Mouse (Mus musculus) subcutaneous adipose tissue, adult 2 months (tissue): ENCODE data around the gene Usp15. TPM values are rescaled to one million over a fixed set of nuclear protein-coding genes. Genes with fewer than 3 reads are reported as not detected.

Experiments used
- polyA plus RNA-seq: library from polyadenylated mRNA; depleted of rRNA; stranded (reverse); fragments of >200 nt; gene quantifications from 2 replicates; pipeline ENCODE4 v1.2.3, GENCODE M21; 2012; ENCODE audit warnings: low replicate concordance; rRNA removed

Gene Usp15
- polyA plus RNA-seq = 9.4 and 11.7 TPM in 2 replicates

GRCm38 (mm10) chr10:123196835-123197559, at the start of gene Usp15:
TSS of gene Usp15 (minus strand) at chr10:123196995.

GRCm38 (mm10) chr10:123076245-123077023, 120.4 kb downstream of the Usp15 start, which contains the start of gene Mon2:
TSS of gene Mon2 (minus strand) at chr10:123076505.

Other genes starting within 250 kb of the Usp15 start
- 61.6 and 81.9 TPM in 2 replicates for gene Mon2, start 120.5 kb downstream of the Usp15 start, polyA plus RNA-seq
- gene Fam19a2, start 67.0 kb upstream of the Usp15 start, polyA plus RNA-seq = 0.05 TPM in 1 of 2 replicates, not detected in the other